Mouse (Mus musculus) lung, postnatal 4 days (tissue): ENCODE data around the gene Gas1.
A peak's percentile ranks its signal among the peaks of the same experiment; 100 is the strongest.

ENCODE experiments used
- DNase-seq, 2 experiments: peaks; one replicate each; pipeline ENCODE4 v3.0.0; 2021

Gene Gas1

GRCm38 (mm10) chr13:60177106-60177796 lies at the start of gene Gas1:
Gene Gas1, minus strand, starts transcription at chr13:60177365.
- peak; percentile 81 to 95 for DNase-seq

- peak; percentile 11 to 50 for DNase-seq
Observed at GRCm38 (mm10) chr13:60226251-60226836, 49.2 kb upstream of the Gas1 start.

GRCm38 (mm10) chr13:60225736-60226135 lies 48.6 kb upstream of the Gas1 start:
- DNase-seq = no peak

GRCm38 (mm10) chr13:60225276-60225675 lies 48.1 kb upstream of the Gas1 start:
- no peak for DNase-seq

GRCm38 (mm10) chr13:60223797-60224196 lies 46.6 kb upstream of the Gas1 start:
- DNase-seq = no peak

- peak in 1 of 2 experiments; percentile 24 for DNase-seq
Observed at GRCm38 (mm10) chr13:60222336-60222735, 45.2 kb upstream of the Gas1 start.

GRCm38 (mm10) chr13:60213896-60214295 lies 36.7 kb upstream of the Gas1 start:
- no peak for DNase-seq

- no peak for DNase-seq
Observed at GRCm38 (mm10) chr13:60207135-60207601, 30.0 kb upstream of the Gas1 start.

- no peak for DNase-seq
Observed at GRCm38 (mm10) chr13:60204746-60205145, 27.6 kb upstream of the Gas1 start.

- no peak for DNase-seq
Observed at GRCm38 (mm10) chr13:60193273-60193672, 16.1 kb upstream of the Gas1 start.

GRCm38 (mm10) chr13:60189923-60190322 lies 12.8 kb upstream of the Gas1 start:
- no peak for DNase-seq

GRCm38 (mm10) chr13:60188952-60189351 lies 11.8 kb upstream of the Gas1 start:
- DNase-seq = no peak

GRCm38 (mm10) chr13:60187276-60187675 lies 10.1 kb upstream of the Gas1 start:
- DNase-seq = no peak

GRCm38 (mm10) chr13:60182346-60182745 lies 5.2 kb upstream of the Gas1 start:
- DNase-seq = no peak

- no peak for DNase-seq
Observed at GRCm38 (mm10) chr13:60179641-60180040, 2.5 kb upstream of the Gas1 start.

GRCm38 (mm10) chr13:60178416-60178815 lies 1.3 kb upstream of the Gas1 start:
- DNase-seq = peak; percentile 90 to 93

GRCm38 (mm10) chr13:60177797-60178110 lies 589 bp upstream of the Gas1 start:
- no peak for DNase-seq

- DNase-seq = no peak
Observed at GRCm38 (mm10) chr13:60176776-60177105, 424 bp downstream of the Gas1 start.

- peak; percentile 58 to 81 for DNase-seq
Observed at GRCm38 (mm10) chr13:60176136-60176775, 909 bp downstream of the Gas1 start.

- DNase-seq = peak; percentile 49 to 71
Observed at GRCm38 (mm10) chr13:60175490-60176135, 1.6 kb downstream of the Gas1 start.

- no peak for DNase-seq
Observed at GRCm38 (mm10) chr13:60174953-60175352, 2.2 kb downstream of the Gas1 start.

- DNase-seq = peak; percentile 42 to 65
Observed at GRCm38 (mm10) chr13:60173591-60174524, 3.3 kb downstream of the Gas1 start.

GRCm38 (mm10) chr13:60173186-60173585 lies 4.0 kb downstream of the Gas1 start:
- DNase-seq = no peak
